Mouse (Mus musculus): ENCODE measurements around the gene Myocos.

Myocos gene

GRCm38 (mm10) chr1:162615511-162615910 lies 42.5 kb downstream of the Myocos start:
- no peak for DNase-seq (ENCODE audit: low read depth, low spot score)

- DNase-seq (ENCODE audit: low read depth, low spot score) = no peak
Observed at GRCm38 (mm10) chr1:162611191-162611590, 46.8 kb downstream of the Myocos start.

- DNase-seq (ENCODE audit: low read depth, low spot score) = no peak
Observed at GRCm38 (mm10) chr1:162609633-162610250, 48.3 kb downstream of the Myocos start.

- no peak for DNase-seq (ENCODE audit: low read depth, low spot score)
Observed at GRCm38 (mm10) chr1:162608127-162608526, 49.9 kb downstream of the Myocos start.

- no peak for DNase-seq (ENCODE audit: low read depth, low spot score)
Observed at GRCm38 (mm10) chr1:162601288-162601687, 56.7 kb downstream of the Myocos start.

- DNase-seq (ENCODE audit: low read depth, low spot score) = no peak
Observed at GRCm38 (mm10) chr1:162599617-162600016, 58.4 kb downstream of the Myocos start.

GRCm38 (mm10) chr1:162597379-162598102 lies 60.5 kb downstream of the Myocos start:
- DNase-seq (ENCODE audit: low read depth, low spot score) = no peak
